Mouse (Mus musculus) heart, adult 2 months (tissue): ENCODE measurements around the gene Olfr658.

Experiments
- CTCF ChIP-seq: fragments of 200-600 bp; IDR thresholded peaks from 2 replicates; pipeline ENCODE4 v1.8.1; 2022; ENCODE audit warnings: antibody characterized with exemption, mild to moderate bottlenecking, moderate library complexity
- EP300 ChIP-seq: fragments of 200-500 bp; IDR thresholded peaks from 2 replicates; pipeline ENCODE4 v1.6.1; 2011; ENCODE audit warnings: low read depth, low read length, control low read depth; ENCODE audit not compliant: insufficient read depth
- POLR2A ChIP-seq: fragments of 200-500 bp; IDR thresholded peaks from 2 replicates; pipeline ENCODE4 v1.6.1; 2011; ENCODE audit warnings: mild to moderate bottlenecking, low read depth, low read length, control low read depth; ENCODE audit not compliant: insufficient read depth

DNA sequence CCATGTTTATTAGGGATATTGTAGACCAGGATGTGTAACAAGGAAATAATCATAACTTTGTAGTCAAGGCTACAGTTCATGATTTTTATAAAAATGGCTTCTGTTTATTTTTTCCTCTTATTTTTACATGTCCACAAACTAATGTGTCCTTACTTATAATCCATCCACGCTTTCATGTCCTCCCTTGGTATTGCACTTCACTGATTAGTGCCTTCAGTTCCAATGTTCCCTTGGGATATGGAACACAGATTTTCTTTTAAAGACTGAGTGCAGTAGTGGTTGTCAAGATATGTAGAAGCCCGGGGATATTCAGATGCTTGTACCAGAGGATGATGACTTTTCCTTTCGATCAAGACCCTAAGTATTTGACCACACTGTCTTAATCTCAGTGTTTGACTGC is 19.3 kb upstream of the Olfr658 start, which contains the start of gene Olfr659:
- TF ChIP-seq CTCF (no peak), POLR2A (no peak), EP300 (no peak)
